Mouse (Mus musculus): Measurements from ENCODE around the gene Cacng7. TPM values are rescaled to one million over a fixed set of nuclear protein-coding genes. Genes with fewer than 3 reads are reported as not detected.

Gene Cacng7
- polyA plus RNA-seq, 1 experiment from 2014 or later: 4.0 TPM

- peaks cover 34% of the 10 kb centered on the region for H3K4me1 ChIP-seq
- 71% methylated on average over 3 of the region's 3 CpGs for WGBS
- H3K36me3 ChIP-seq (replicated peaks): no peaks in the 10 kb centered on the region
- no peak overlapping the region for H3K9ac ChIP-seq
- H3K9me3 ChIP-seq: peaks cover 5% of the 10 kb centered on the region; the same call in 1 of the 2 replicates
- ATAC-seq (ENCODE audit: low FRiP score): no peak
- no peak overlapping the region for H3K4me3 ChIP-seq (replicated peaks)
- H3K4me2 ChIP-seq: no peak overlapping the region
- H3K27ac ChIP-seq: no peak overlapping the region
- peaks cover 46% of the 10 kb centered on the region for H3K27me3 ChIP-seq
Observed at GRCm38 (mm10) chr7:3306400-3306799, 26.4 kb upstream of the Cacng7 start.

- no peak for ATAC-seq (ENCODE audit: low FRiP score)
- WGBS: 74% methylated on average over 4 of the region's 4 CpGs
- peaks cover 25% of the 10 kb centered on the region for H3K27me3 ChIP-seq
- no peak overlapping the region for H3K4me2 ChIP-seq
- H3K4me3 ChIP-seq (replicated peaks): no peak overlapping the region
- H3K9me3 ChIP-seq: peaks cover 5% of the 10 kb centered on the region; the same call in 1 of the 2 replicates
- H3K36me3 ChIP-seq (replicated peaks): no peaks in the 10 kb centered on the region
- H3K9ac ChIP-seq: no peak overlapping the region
- no peak overlapping the region for H3K27ac ChIP-seq
- peaks cover 17% of the 10 kb centered on the region for H3K4me1 ChIP-seq
Observed at GRCm38 (mm10) chr7:3308646-3309045, 24.1 kb upstream of the Cacng7 start.

GRCm38 (mm10) chr7:3310233-3310632 is 22.5 kb upstream of the Cacng7 start:
- Histone ChIP-seq H3K36me3 (replicated peaks) (no peaks in the 10 kb centered on the region), H3K4me1 (peaks cover 2% of the 10 kb centered on the region; the same call in 1 of the 2 replicates), H3K27me3 (peaks cover 11% of the 10 kb centered on the region; the same call in 1 of the 2 replicates), H3K9ac (no peak overlapping the region), H3K4me3 (replicated peaks) (no peak overlapping the region), H3K27ac (no peak overlapping the region), H3K9me3 (peaks cover 5% of the 10 kb centered on the region; the same call in 1 of the 2 replicates), H3K4me2 (no peak overlapping the region)
- ATAC-seq (ENCODE audit: low FRiP score): no peak
- 96% methylated on average over 7 of the region's 7 CpGs for WGBS

- WGBS: 91% methylated on average over 8 of the region's 8 CpGs
- Histone ChIP-seq H3K4me2 (no peak overlapping the region), H3K9me3 (peaks cover 5% of the 10 kb centered on the region; the same call in 1 of the 2 replicates), H3K9ac (no peak overlapping the region), H3K4me3 (replicated peaks) (no peak overlapping the region), H3K4me1 (no peaks in the 10 kb centered on the region; the same call in 1 of the 2 replicates), H3K27ac (no peak overlapping the region), H3K36me3 (replicated peaks) (no peaks in the 10 kb centered on the region), H3K27me3 (no peaks in the 10 kb centered on the region)
- no peak for ATAC-seq (ENCODE audit: low FRiP score)
Observed at GRCm38 (mm10) chr7:3313571-3313970, 19.2 kb upstream of the Cacng7 start.

GRCm38 (mm10) chr7:3314121-3314520 is 18.6 kb upstream of the Cacng7 start:
- no peak overlapping the region for H3K4me3 ChIP-seq (replicated peaks)
- H3K9me3 ChIP-seq: peaks cover 5% of the 10 kb centered on the region; the same call in 1 of the 2 replicates
- no peaks in the 10 kb centered on the region for H3K27me3 ChIP-seq
- peak; percentile 70; the same call in 1 of the 2 replicates for ATAC-seq (ENCODE audit: low FRiP score)
- H3K27ac ChIP-seq: no peak overlapping the region
- no peak overlapping the region for H3K4me2 ChIP-seq
- H3K9ac ChIP-seq: no peak overlapping the region
- 71% methylated on average over 5 of the region's 5 CpGs for WGBS
- H3K36me3 ChIP-seq (replicated peaks): no peaks in the 10 kb centered on the region
- no peaks in the 10 kb centered on the region; the same call in 1 of the 2 replicates for H3K4me1 ChIP-seq

- Histone ChIP-seq H3K27ac (no peak overlapping the region), H3K4me2 (no peak overlapping the region), H3K4me3 (replicated peaks) (no peak overlapping the region), H3K27me3 (no peaks in the 10 kb centered on the region), H3K9ac (no peak overlapping the region), H3K36me3 (replicated peaks) (no peaks in the 10 kb centered on the region), H3K9me3 (no peaks in the 10 kb centered on the region), H3K4me1 (no peaks in the 10 kb centered on the region; the same call in 1 of the 2 replicates)
- WGBS: 39% methylated on average over 4 of the region's 4 CpGs
- ATAC-seq (ENCODE audit: low FRiP score): no peak
Observed at GRCm38 (mm10) chr7:3317704-3318103, 15.1 kb upstream of the Cacng7 start.

GRCm38 (mm10) chr7:3320856-3321255 is 11.9 kb upstream of the Cacng7 start:
- 68% methylated on average over 3 of the region's 3 CpGs for WGBS
- no peaks in the 10 kb centered on the region for H3K9me3 ChIP-seq
- no peaks in the 10 kb centered on the region; the same call in 1 of the 2 replicates for H3K4me1 ChIP-seq
- no peak overlapping the region for H3K27ac ChIP-seq
- no peak overlapping the region for H3K4me2 ChIP-seq
- ATAC-seq (ENCODE audit: low FRiP score): no peak
- no peak overlapping the region for H3K4me3 ChIP-seq (replicated peaks)
- H3K9ac ChIP-seq: no peak overlapping the region
- H3K36me3 ChIP-seq (replicated peaks): no peaks in the 10 kb centered on the region
- no peaks in the 10 kb centered on the region for H3K27me3 ChIP-seq

GRCm38 (mm10) chr7:3323826-3324225 is 8.9 kb upstream of the Cacng7 start:
- no peak overlapping the region for H3K27ac ChIP-seq
- ATAC-seq (ENCODE audit: low FRiP score): no peak
- no peaks in the 10 kb centered on the region for H3K27me3 ChIP-seq
- no peak overlapping the region for H3K4me2 ChIP-seq
- no peaks in the 10 kb centered on the region for H3K36me3 ChIP-seq (replicated peaks)
- WGBS: 90% methylated on average over 1 of the region's 1 CpGs
- no peaks in the 10 kb centered on the region for H3K9me3 ChIP-seq
- H3K4me3 ChIP-seq (replicated peaks): no peak overlapping the region
- no peaks in the 10 kb centered on the region for H3K4me1 ChIP-seq
- no peak overlapping the region for H3K9ac ChIP-seq

- 78% methylated on average over 4 of the region's 4 CpGs for WGBS
- no peak overlapping the region for H3K27ac ChIP-seq
- H3K9me3 ChIP-seq: no peaks in the 10 kb centered on the region
- H3K4me3 ChIP-seq (replicated peaks): no peak overlapping the region
- peaks cover 3% of the 10 kb centered on the region; the same call in 1 of the 2 replicates for H3K27me3 ChIP-seq
- no peak overlapping the region for H3K9ac ChIP-seq
- no peak for ATAC-seq (ENCODE audit: low FRiP score)
- no peaks in the 10 kb centered on the region for H3K36me3 ChIP-seq (replicated peaks)
- no peak overlapping the region for H3K4me2 ChIP-seq
- peaks cover 13% of the 10 kb centered on the region for H3K4me1 ChIP-seq
Observed at GRCm38 (mm10) chr7:3327961-3328360, 4.8 kb upstream of the Cacng7 start.

GRCm38 (mm10) chr7:3329776-3330546 is 2.8 kb upstream of the Cacng7 start:
- ATAC-seq (ENCODE audit: low FRiP score): no peak
- 21% methylated on average over 31 of the region's 31 CpGs for WGBS

GRCm38 (mm10) chr7:3331171-3331570 is 1.6 kb upstream of the Cacng7 start:
- peak overlapping the region; percentile 92; the same call in 1 of the 2 replicates for H3K27ac ChIP-seq
- H3K4me2 ChIP-seq: peak overlapping the region; percentile 73
- H3K4me3 ChIP-seq (replicated peaks): peak overlapping the region; percentile 70
- 55% methylated on average over 6 of the region's 6 CpGs for WGBS
- H3K36me3 ChIP-seq (replicated peaks): no peaks in the 10 kb centered on the region
- no peaks in the 10 kb centered on the region for H3K9me3 ChIP-seq
- H3K9ac ChIP-seq: 0 out of 2 replicates have a peak overlapping the region, but pooled peaks have one; percentile 84
- ATAC-seq (ENCODE audit: low FRiP score): 0 out of 2 replicates have a peak, but pooled peaks have one; percentile 1
- peaks cover 29% of the 10 kb centered on the region for H3K4me1 ChIP-seq
- peaks cover 3% of the 10 kb centered on the region; the same call in 1 of the 2 replicates for H3K27me3 ChIP-seq

More at GRCm38 (mm10) chr7:3329776-3330546, 2.8 kb upstream of the Cacng7 start:
- Histone ChIP-seq H3K9me3 (no peaks in the 10 kb centered on the region), H3K36me3 (replicated peaks) (no peaks in the 10 kb centered on the region), H3K27me3 (peaks cover 3% of the 10 kb centered on the region; the same call in 1 of the 2 replicates), H3K4me1 (peaks cover 25% of the 10 kb centered on the region), H3K27ac (no peak overlapping the region), H3K4me2 (peak overlapping the region; percentile 31), H3K4me3 (replicated peaks) (no peak overlapping the region; the same call in 1 of the 2 replicates), H3K9ac (no peak overlapping the region)

GRCm38 (mm10) chr7:3331581-3332223 is 1.1 kb upstream of the Cacng7 start:
- Histone ChIP-seq H3K27ac (peak overlapping the region; percentile 92), H3K9ac (peak overlapping the region; percentile 84), H3K4me2 (peak overlapping the region; percentile 73), H3K36me3 (replicated peaks) (no peaks in the 10 kb centered on the region), H3K9me3 (no peaks in the 10 kb centered on the region), H3K27me3 (peaks cover 3% of the 10 kb centered on the region; the same call in 1 of the 2 replicates), H3K4me3 (replicated peaks) (peak overlapping the region; percentile 70), H3K4me1 (peaks cover 34% of the 10 kb centered on the region)
- WGBS: under 1% methylated on average over 26 of the region's 27 CpGs
- ATAC-seq (ENCODE audit: low FRiP score): peak; percentile 94

Data from forebrain, embryonic 12.5 days (tissue).